Mouse (Mus musculus): ENCODE measurements at regions not wholly inside any gene's neighbourhood (a gene's known extent, or its start where the extent isn't known, plus 50 kb on each side); places are given as distances from the start of the nearest gene placed in this dataset.
"Not testable (repeated sequence)": the region's sequence is repeated elsewhere in the genome, so short reads cannot be mapped to it uniquely, and the experiment has no call there.

DNA sequence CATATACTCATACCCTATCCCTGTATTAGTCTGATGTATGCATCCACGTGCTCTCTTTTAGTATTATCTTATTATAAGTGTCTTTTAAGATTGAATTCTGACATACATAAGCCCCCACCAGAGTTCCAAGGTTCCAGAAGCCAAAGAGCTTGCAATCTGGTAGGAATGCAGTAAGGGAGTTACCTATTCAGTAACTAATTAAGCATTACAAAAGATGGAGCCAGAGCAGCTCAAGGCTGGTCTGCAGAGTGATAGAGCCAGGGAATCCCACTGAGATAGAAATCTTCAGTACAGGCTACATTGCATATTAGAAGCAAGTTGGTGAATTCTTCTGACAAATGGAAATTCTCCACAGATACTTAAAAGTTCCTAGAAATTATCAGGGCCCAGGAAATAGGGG lies 790.7 kb downstream of the Prdm13 start:
- ATAC-seq; H3K27me3 ChIP-seq (replicated peaks; ENCODE audit: control insufficient read depth, insufficient read depth, low read length); H3K4me3 ChIP-seq (ENCODE audit: low read length); H3K36me3 ChIP-seq (ENCODE audit: control insufficient read depth, insufficient read depth, low read length); H3K9ac ChIP-seq (ENCODE audit: low read depth, low read length); H3K9me3 ChIP-seq (ENCODE audit: control insufficient read depth, low read length); H3K4me2 ChIP-seq (ENCODE audit: low read length); H3K27ac ChIP-seq (ENCODE audit: low read depth, low read length); H3K4me1 ChIP-seq (ENCODE audit: control insufficient read depth, insufficient read depth, low read depth, low read length): not testable (repeated sequence)
- WGBS, result 17% methylated on average over 1 of the region's 1 CpGs

DNA sequence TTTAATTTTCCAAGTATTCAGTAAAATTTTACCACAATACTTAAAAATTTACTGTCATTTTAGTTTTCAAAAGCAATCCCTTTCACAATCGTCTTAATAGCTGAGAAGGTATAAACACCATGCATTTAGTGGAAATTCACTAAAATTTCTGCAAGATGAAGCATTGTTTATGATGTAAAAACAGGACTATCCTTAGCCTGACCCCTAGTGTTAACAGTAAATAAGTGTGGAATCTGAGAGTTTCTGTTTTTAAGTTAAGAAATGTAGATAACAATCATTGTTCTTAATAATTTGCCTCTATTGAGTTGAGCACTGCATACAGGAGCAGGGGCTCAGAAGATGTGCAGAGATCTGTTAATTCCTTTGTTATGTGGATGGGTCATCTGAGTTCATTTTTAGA lies 791.9 kb downstream of the Prdm13 start:
- Histone ChIP-seq H3K27ac (ENCODE audit: low read depth, low read length) (no peak overlapping the region), H3K4me1 (ENCODE audit: control insufficient read depth, insufficient read depth, low read depth, low read length) (no peaks in the 10 kb centered on the region), H3K9me3 (ENCODE audit: control insufficient read depth, low read length) (no peaks in the 10 kb centered on the region), H3K27me3 (replicated peaks; ENCODE audit: control insufficient read depth, insufficient read depth, low read length) (no peaks in the 10 kb centered on the region), H3K4me2 (ENCODE audit: low read length) (no peak overlapping the region), H3K4me3 (ENCODE audit: low read length) (no peak overlapping the region), H3K36me3 (ENCODE audit: control insufficient read depth, insufficient read depth, low read length) (no peaks in the 10 kb centered on the region), H3K9ac (ENCODE audit: low read depth, low read length) (no peak overlapping the region)
- no peak for ATAC-seq
- WGBS, result 61% methylated on average over 1 of the region's 1 CpGs

DNA sequence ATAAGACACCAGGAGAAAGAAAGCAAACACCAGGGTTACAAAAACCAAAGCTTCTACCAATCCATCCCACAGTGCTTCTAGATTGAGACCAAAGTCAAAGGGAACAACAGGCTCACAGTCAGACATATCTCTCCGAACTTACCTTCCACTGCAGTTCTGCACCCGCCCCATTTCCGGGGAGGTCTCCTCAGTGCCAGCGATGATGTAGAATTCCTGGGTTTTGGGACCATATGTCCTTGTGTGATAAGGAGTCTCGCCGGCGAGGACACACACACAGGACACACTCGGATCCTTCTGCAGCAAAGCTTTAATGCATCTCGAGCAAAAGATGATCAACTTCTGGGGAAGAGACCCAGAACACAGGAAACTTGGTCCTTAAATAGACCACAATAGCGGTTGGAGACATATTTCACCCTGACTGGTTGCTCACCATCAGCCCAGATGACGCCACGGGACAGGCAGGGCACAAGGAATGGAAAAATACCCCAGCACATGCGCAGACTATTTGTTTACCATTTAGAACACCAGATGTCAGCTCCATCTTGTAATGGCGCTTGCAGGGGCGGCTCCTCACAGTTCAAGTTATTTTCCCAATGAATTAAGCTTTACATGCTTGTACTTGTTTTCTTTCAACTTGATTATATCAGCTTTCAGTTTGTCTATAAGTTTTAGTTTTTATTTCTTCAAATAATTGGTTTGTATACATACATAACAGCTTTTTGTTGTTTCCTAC lies 824.9 kb downstream of the Prdm13 start:
- H3K36me3 ChIP-seq (ENCODE audit: control insufficient read depth, insufficient read depth, low read length), result no peaks in the 10 kb centered on the region
- H3K4me3 ChIP-seq (ENCODE audit: low read length), result no peak overlapping the region
- no peak overlapping the region for H3K27ac ChIP-seq (ENCODE audit: low read depth, low read length)
- no peak overlapping the region for H3K4me2 ChIP-seq (ENCODE audit: low read length)
- H3K9me3 ChIP-seq (ENCODE audit: control insufficient read depth, low read length), result no peaks in the 10 kb centered on the region; the same call in 1 of the 2 replicates
- H3K4me1 ChIP-seq (ENCODE audit: control insufficient read depth, insufficient read depth, low read depth, low read length), result no peaks in the 10 kb centered on the region
- 93% methylated on average over 15 of the region's 15 CpGs for WGBS
- no peak overlapping the region for H3K9ac ChIP-seq (ENCODE audit: low read depth, low read length)
- no peak for ATAC-seq
- H3K27me3 ChIP-seq (replicated peaks; ENCODE audit: control insufficient read depth, insufficient read depth, low read length), result no peaks in the 10 kb centered on the region

DNA sequence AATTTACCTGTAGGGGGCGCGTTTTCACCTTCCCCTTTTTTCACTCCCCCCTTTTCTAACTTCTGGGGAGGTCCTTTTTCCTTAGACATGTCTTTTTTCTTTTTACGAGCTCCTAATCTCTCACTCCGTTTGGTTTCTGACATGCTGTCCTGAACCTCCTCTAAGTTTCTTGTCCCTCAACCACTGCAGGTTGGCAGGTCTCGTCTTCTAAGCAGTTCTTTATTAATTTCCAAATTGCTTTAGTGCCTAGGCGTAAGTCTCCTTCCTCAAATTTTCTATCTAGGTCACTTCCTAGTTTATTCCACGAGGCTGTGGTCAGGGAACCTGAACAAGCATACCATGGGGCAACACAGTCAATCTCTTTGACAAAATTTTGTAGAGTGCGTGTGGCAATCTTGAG lies 825.7 kb downstream of the Prdm13 start:
- not testable (repeated sequence) for H3K4me2 ChIP-seq (ENCODE audit: low read length); H3K4me1 ChIP-seq (ENCODE audit: control insufficient read depth, insufficient read depth, low read depth, low read length); H3K9ac ChIP-seq (ENCODE audit: low read depth, low read length); H3K27ac ChIP-seq (ENCODE audit: low read depth, low read length); H3K4me3 ChIP-seq (ENCODE audit: low read length); H3K36me3 ChIP-seq (ENCODE audit: control insufficient read depth, insufficient read depth, low read length); H3K9me3 ChIP-seq (ENCODE audit: control insufficient read depth, low read length); H3K27me3 ChIP-seq (replicated peaks; ENCODE audit: control insufficient read depth, insufficient read depth, low read length); ATAC-seq
- WGBS, result 85% methylated on average over 8 of the region's 8 CpGs

- WGBS, result 80% methylated on average over 2 of the region's 2 CpGs
- Histone ChIP-seq H3K36me3 (ENCODE audit: control insufficient read depth, insufficient read depth, low read length) (no peaks in the 10 kb centered on the region), H3K9me3 (ENCODE audit: control insufficient read depth, low read length) (no peaks in the 10 kb centered on the region), H3K4me3 (ENCODE audit: low read length) (no peak overlapping the region), H3K4me1 (ENCODE audit: control insufficient read depth, insufficient read depth, low read depth, low read length) (no peaks in the 10 kb centered on the region), H3K9ac (ENCODE audit: low read depth, low read length) (no peak overlapping the region), H3K27ac (ENCODE audit: low read depth, low read length) (no peak overlapping the region), H3K27me3 (replicated peaks; ENCODE audit: control insufficient read depth, insufficient read depth, low read length) (no peaks in the 10 kb centered on the region), H3K4me2 (ENCODE audit: low read length) (no peak overlapping the region)
- ATAC-seq, result no peak
Observed at GRCm38 (mm10) chr4:20848424-20848823, 837.3 kb downstream of the Prdm13 start.

DNA sequence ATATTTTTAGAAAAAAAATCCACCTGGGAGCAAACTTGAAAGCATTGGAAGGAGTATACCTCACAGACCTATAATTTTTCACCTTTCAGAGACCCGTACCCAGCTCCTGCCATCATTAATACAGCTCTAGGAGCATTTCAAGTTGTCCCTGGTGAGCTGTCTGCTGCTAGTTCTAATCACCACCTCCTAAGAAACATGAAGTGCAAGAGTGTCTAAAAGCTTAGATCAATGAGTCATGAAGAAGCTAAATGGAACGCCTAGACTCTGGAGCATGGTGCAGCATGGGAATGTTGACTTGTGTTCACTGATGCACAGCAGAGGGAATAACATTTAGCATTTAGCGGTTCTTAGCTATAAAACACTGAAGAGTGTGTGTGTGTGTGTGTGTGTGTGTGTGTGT lies 841.2 kb downstream of the Prdm13 start:
- no peak overlapping the region for H3K4me2 ChIP-seq (ENCODE audit: low read length)
- no peak overlapping the region for H3K4me3 ChIP-seq (ENCODE audit: low read length)
- no peaks in the 10 kb centered on the region for H3K27me3 ChIP-seq (replicated peaks; ENCODE audit: control insufficient read depth, insufficient read depth, low read length)
- no peaks in the 10 kb centered on the region for H3K4me1 ChIP-seq (ENCODE audit: control insufficient read depth, insufficient read depth, low read depth, low read length)
- H3K36me3 ChIP-seq (ENCODE audit: control insufficient read depth, insufficient read depth, low read length), result no peaks in the 10 kb centered on the region
- no peak overlapping the region for H3K9ac ChIP-seq (ENCODE audit: low read depth, low read length)
- H3K9me3 ChIP-seq (ENCODE audit: control insufficient read depth, low read length), result no peaks in the 10 kb centered on the region
- ATAC-seq, result peak; percentile 75; the same call in 1 of the 2 replicates
- H3K27ac ChIP-seq (ENCODE audit: low read depth, low read length), result no peak overlapping the region
- WGBS, result 61% methylated on average over 3 of the region's 3 CpGs

Measured in hindbrain, embryonic 16.5 days (tissue).